Mouse (Mus musculus) granulocyte monocyte progenitor cell, adult 5-6 weeks (primary cell): ENCODE measurements around the gene Aprt. TPM values are rescaled to one million over a fixed set of nuclear protein-coding genes. Genes with fewer than 3 reads are reported as not detected.

Experiments used
- ATAC-seq: replicated peaks from 2 replicates; pipeline ENCODE4 v1.8.0; 2016; ENCODE audit warnings: mild to moderate bottlenecking, moderate TSS enrichment, inconsistent platforms; ENCODE audit not compliant: poor library complexity, severe bottlenecking
- total RNA-seq, 2 experiments: library from RNA; stranded (forward) in 1 of 2; stranded (reverse) in 1 of 2; fragments of 200-712, 200-1000 nt in 1 of 2; fragments of >200 nt in 1 of 2; fragmentation: Nextera tagmentation in 1 of 2; gene quantifications; 2 replicates each; pipeline ENCODE4 v1.2.3; 2014 to 2017

The Aprt gene
- total RNA-seq, 2 experiments from 2014 or later, result 228 to 276 TPM

GRCm38 (mm10) chr8:122544138-122544537 lies 32.6 kb downstream of the Aprt start:
- ATAC-seq, result no peak

DNA sequence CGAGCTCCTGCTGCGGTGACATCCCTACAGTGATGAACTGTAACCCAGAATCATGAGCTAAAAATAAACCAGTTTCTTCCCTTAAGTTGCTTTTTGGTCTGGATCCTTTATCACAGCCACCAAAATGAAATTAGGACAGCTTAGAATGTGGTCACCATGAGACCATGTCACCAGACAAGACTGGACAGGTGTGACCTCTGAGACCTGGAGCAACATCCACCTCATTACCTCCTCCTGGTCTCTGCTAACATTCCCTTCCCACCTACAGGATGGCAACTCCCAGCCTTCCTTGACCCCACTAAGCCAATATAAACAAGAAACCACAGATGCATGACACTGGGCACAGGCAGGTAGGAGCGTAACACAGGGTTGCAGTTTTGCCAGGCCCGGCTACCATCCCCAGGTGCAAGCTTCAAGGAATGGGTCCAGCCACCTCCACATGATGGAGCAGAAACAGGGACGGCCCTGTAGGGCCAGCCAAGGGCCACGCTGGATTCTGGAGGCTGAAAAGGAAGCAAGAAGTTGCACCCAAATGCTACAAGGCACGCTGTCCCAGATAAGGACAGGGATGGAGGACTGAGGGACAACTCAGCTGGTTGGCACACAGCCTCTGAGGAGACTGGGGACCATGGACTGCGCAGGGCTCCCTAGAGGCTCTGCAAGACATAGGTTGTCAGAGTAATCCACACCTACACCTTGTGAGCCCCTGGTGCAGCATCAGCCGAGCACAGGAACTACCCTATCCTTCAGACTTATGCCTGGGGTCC lies 38.2 kb downstream of the Aprt start:
- no peak for ATAC-seq

DNA sequence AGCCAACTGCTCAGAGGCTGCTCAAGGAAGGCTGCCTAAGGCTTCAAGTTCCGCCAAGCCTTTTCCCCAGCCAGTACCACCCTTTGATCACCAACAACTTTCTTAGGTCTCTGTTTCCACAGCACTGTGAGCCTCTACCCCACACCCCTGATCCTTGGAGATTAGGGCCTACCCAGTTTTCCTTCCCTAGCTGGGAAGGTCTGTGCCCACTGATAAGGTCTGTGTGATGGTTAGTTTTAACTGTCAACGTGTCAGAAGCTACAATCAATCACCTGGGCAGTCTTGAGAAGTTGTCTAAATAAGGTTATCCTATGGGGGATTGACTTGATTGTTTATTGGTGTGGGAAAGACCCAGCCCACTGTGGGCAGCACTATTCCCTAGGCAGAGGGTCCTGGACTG lies 38.9 kb downstream of the Aprt start:
- no peak for ATAC-seq

DNA sequence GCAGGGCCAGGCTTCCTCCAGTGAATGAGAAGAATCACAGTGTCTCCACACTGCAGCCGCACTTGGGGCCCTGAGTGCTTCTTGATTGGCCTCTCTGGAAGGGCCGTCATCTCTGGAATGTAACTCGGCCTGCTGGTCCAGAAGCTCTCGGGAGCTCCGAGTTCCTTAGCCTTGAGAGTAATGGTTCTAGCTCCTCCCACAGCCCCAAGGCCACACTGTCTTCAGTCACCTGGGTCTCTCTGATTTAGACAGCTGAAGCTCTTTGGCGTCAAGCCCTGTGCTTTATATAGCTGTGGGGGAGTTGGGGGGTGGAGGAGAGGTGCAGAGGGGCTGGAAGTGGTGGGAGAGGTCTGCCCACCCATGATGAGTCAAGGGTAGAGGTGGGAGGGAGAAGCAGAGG lies 39.7 kb downstream of the Aprt start:
- no peak for ATAC-seq

DNA sequence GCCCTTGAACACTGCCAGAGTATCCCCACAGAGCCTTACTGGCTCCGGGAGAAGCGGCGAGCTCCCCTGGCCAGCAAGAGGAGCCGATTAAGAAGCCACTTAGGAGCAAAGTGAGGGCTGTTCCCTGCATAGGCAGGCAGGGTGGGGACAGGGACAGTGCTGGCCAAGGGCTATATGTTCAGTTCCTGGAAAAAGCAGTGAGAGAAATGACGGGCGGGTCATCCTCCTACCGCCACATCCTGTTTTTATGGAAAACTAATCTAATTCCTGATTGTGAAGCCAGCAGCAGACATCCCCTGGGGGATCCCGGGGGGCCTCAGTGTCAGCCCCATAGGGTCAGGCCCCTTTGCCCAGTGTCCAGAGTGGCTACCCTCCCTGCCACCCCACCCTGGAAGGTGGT lies 45.4 kb downstream of the Aprt start:
- ATAC-seq, result no peak

GRCm38 (mm10) chr8:122529159-122529558 lies 47.5 kb downstream of the Aprt start:
- ATAC-seq, result no peak

GRCm38 (mm10) chr8:122527937-122528336 lies 48.8 kb downstream of the Aprt start:
- ATAC-seq, result no peak

- ATAC-seq, result no peak
Observed at GRCm38 (mm10) chr8:122526526-122527170, 50.1 kb downstream of the Aprt start.

GRCm38 (mm10) chr8:122526084-122526483 lies 50.6 kb downstream of the Aprt start:
- ATAC-seq, result no peak

GRCm38 (mm10) chr8:122525004-122525403 lies 51.7 kb downstream of the Aprt start:
- no peak for ATAC-seq

Other genes starting within 250 kb of the Aprt start
- not detected in 2 replicates for gene Trhr2, start 216.2 kb downstream of the Aprt start, total RNA-seq (2014; fragmentation: Nextera tagmentation)
- not detected in 2 replicates for gene Trhr2, start 216.2 kb downstream of the Aprt start, total RNA-seq (2017)
- gene Zc3h18, start 200.3 kb downstream of the Aprt start, total RNA-seq (2014; fragmentation: Nextera tagmentation), result 42.9 and 43.9 TPM in 2 replicates
- gene Zc3h18, start 200.3 kb downstream of the Aprt start, total RNA-seq (2017), result 66.9 and 67.0 TPM in 2 replicates
- gene Il17c, start 154.9 kb downstream of the Aprt start, total RNA-seq (2014; fragmentation: Nextera tagmentation), result not detected in 2 replicates
- gene Il17c, start 154.9 kb downstream of the Aprt start, total RNA-seq (2017), result not detected in 2 replicates
- gene Cyba, start 144.0 kb downstream of the Aprt start, total RNA-seq (2014; fragmentation: Nextera tagmentation), result 188 and 257 TPM in 2 replicates
- 94.4 and 126 TPM in 2 replicates for gene Cyba, start 144.0 kb downstream of the Aprt start, total RNA-seq (2017)
- 8.8 and 10.0 TPM in 2 replicates for gene Mvd, start 133.5 kb downstream of the Aprt start, total RNA-seq (2014; fragmentation: Nextera tagmentation)
- 4.0 and 4.3 TPM in 2 replicates for gene Mvd, start 133.5 kb downstream of the Aprt start, total RNA-seq (2017)
- gene Snai3, start 116.2 kb downstream of the Aprt start, total RNA-seq (2014; fragmentation: Nextera tagmentation), result not detected in 2 replicates
- not detected in 2 replicates for gene Snai3, start 116.2 kb downstream of the Aprt start, total RNA-seq (2017)
- 40.5 and 41.2 TPM in 2 replicates for gene Rnf166, start 100.8 kb downstream of the Aprt start, total RNA-seq (2014; fragmentation: Nextera tagmentation)
- gene Rnf166, start 100.8 kb downstream of the Aprt start, total RNA-seq (2017), result 29.8 and 43.2 TPM in 2 replicates
- 11.9 and 33.1 TPM in 2 replicates for gene Ctu2, start 100.8 kb downstream of the Aprt start, total RNA-seq (2014; fragmentation: Nextera tagmentation)
- 9.3 and 14.0 TPM in 2 replicates for gene Ctu2, start 100.8 kb downstream of the Aprt start, total RNA-seq (2017)
- gene Piezo1, start 25.6 kb downstream of the Aprt start, total RNA-seq (2014; fragmentation: Nextera tagmentation), result 19.4 and 67.1 TPM in 2 replicates
- 15.8 and 22.4 TPM in 2 replicates for gene Piezo1, start 25.6 kb downstream of the Aprt start, total RNA-seq (2017)
- 76.0 and 153 TPM in 2 replicates for gene Cdt1, start 8.9 kb downstream of the Aprt start, total RNA-seq (2014; fragmentation: Nextera tagmentation)
- 38.6 and 38.8 TPM in 2 replicates for gene Cdt1, start 8.9 kb downstream of the Aprt start, total RNA-seq (2017)
- 39.0 and 46.3 TPM in 2 replicates for gene Galns, start 34.6 kb upstream of the Aprt start, total RNA-seq (2014; fragmentation: Nextera tagmentation)
- 36.1 and 46.6 TPM in 2 replicates for gene Galns, start 34.6 kb upstream of the Aprt start, total RNA-seq (2017)
- 41.0 and 55.7 TPM in 2 replicates for gene Trappc2l, start 34.7 kb upstream of the Aprt start, total RNA-seq (2014; fragmentation: Nextera tagmentation)
- 16.1 and 21.7 TPM in 2 replicates for gene Trappc2l, start 34.7 kb upstream of the Aprt start, total RNA-seq (2017)
- gene Pabpn1l, start 45.8 kb upstream of the Aprt start, total RNA-seq (2014; fragmentation: Nextera tagmentation), result not detected in 2 replicates
- not detected in 2 replicates for gene Pabpn1l, start 45.8 kb upstream of the Aprt start, total RNA-seq (2017)
- 35.4 and 37.7 TPM in 2 replicates for gene Cbfa2t3, start 122.2 kb upstream of the Aprt start, total RNA-seq (2014; fragmentation: Nextera tagmentation)
- gene Cbfa2t3, start 122.2 kb upstream of the Aprt start, total RNA-seq (2017), result 8.3 and 16.0 TPM in 2 replicates
- gene Acsf3, start 198.6 kb upstream of the Aprt start, total RNA-seq (2014; fragmentation: Nextera tagmentation), result 5.0 and 20.5 TPM in 2 replicates
- 8.1 and 12.0 TPM in 2 replicates for gene Acsf3, start 198.6 kb upstream of the Aprt start, total RNA-seq (2017)